Mouse (Mus musculus): ENCODE measurements at regions not wholly inside any gene's neighbourhood (a gene's known extent, or its start where the extent isn't known, plus 50 kb on each side); places are given as distances from the start of the nearest gene placed in this dataset.

- no peak for DNase-seq (ENCODE audit: low read depth, low spot score)
Observed at GRCm38 (mm10) chr5:83890619-83891185, 526.5 kb downstream of the Epha5 start.

DNA sequence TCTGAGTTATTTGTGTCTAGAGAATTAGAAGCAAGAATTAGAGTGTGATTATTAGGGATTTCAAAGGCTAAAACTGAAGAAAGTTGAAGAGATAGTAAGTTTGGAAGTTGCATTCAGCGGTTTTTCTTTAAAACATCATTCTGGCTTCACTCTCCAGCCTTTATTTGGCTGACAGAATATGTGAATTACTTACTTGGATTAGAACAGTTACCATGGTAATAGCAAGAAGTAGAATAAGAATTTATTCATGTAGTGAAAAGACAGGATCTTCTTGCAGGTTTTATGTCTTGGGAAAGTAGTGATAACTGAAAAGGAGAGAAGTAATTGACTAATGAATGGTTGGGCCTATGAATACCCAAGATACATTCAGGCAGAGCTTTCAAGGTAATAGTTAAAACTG is 517.1 kb upstream of the Tecrl start:
- DNase-seq (ENCODE audit: low read depth, low spot score): no peak

GRCm38 (mm10) chr5:83868359-83868758 is 513.4 kb upstream of the Tecrl start:
- no peak for DNase-seq (ENCODE audit: low read depth, low spot score)

- DNase-seq (ENCODE audit: low read depth, low spot score): no peak
Observed at GRCm38 (mm10) chr5:83861674-83862073, 506.7 kb upstream of the Tecrl start.

DNA sequence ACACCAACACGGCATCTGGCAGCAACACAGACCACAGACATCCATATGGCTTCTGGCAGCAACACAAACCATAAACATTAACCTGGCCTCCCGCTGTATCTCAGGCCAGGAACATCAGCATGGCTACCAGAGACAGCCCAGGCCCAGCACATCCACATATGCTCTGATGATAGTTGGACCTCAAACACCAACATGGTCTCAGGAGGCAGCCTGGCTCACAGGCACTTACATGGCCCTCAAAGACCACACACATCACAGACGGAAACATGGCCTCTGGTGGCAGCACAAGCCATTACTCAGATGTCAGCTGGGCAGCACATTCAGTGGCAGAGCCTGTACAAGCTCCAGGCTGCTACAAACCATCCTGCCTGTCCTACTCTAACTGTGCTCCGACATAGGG is 497.0 kb upstream of the Tecrl start:
- DNase-seq (ENCODE audit: low read depth, low spot score): no peak

- DNase-seq (ENCODE audit: low read depth, low spot score): peak; percentile 40
Observed at GRCm38 (mm10) chr5:83826561-83826960, 471.6 kb upstream of the Tecrl start.

- no peak for DNase-seq (ENCODE audit: low read depth, low spot score)
Observed at GRCm38 (mm10) chr5:83824838-83825466, 470.0 kb upstream of the Tecrl start.

- DNase-seq (ENCODE audit: low read depth, low spot score): no peak
Observed at GRCm38 (mm10) chr5:83811309-83811708, 456.3 kb upstream of the Tecrl start.

DNA sequence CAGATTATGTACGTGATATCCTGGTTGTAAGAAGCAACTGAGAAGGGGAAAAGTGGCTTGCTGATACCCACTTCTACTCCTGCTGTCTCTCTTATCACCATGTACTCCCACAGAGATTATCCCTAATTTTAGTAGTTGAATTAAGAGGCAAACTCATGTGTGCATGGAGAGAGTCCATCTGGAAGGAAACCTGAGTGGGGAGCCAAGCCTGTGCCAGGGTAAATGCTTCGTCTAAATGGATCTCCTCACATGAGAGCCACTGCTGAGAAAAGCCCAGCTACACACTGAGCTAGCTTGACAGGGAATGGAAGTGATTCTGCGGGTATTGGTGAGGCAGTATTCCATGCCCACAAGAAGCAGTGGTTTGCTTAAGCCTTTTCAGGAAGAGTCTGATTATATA is 445.0 kb upstream of the Tecrl start:
- DNase-seq (ENCODE audit: low read depth, low spot score): no peak

GRCm38 (mm10) chr5:83780419-83780818 is 425.4 kb upstream of the Tecrl start:
- no peak for DNase-seq (ENCODE audit: low read depth, low spot score)

DNA sequence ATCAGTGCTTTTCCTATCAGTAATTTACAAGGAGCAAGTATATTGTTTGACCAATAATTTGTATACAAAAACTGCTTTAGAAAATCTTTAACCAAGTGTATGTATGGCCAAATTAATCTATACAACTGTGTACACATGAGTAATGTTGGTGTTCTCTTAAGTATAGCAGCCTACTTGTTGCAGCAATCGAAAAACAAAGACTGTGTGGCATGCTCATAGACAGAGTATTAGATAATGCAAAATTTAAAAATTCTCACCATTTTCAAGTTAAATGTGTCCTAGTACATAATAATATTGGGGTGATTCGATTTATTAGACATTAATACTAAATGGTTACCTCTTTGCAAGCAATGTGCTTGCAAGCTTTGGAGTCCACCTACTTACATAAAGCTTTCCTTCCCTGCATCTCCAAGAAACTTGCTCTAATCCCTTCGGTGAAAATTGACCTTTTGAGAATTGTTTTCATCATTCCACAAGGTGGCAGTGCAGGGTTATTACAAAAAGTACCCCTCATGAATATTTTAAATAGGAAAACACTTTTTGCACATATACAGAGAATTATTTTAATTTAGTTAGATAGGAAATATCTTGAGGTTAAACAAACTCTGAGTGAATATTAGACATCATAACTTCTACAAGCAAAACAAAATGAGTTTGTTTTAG is 423.4 kb upstream of the Tecrl start:
- peak; percentile 50 for DNase-seq (ENCODE audit: low read depth, low spot score)

GRCm38 (mm10) chr5:83741913-83742312 is 386.9 kb upstream of the Tecrl start:
- DNase-seq (ENCODE audit: low read depth, low spot score): no peak

DNA sequence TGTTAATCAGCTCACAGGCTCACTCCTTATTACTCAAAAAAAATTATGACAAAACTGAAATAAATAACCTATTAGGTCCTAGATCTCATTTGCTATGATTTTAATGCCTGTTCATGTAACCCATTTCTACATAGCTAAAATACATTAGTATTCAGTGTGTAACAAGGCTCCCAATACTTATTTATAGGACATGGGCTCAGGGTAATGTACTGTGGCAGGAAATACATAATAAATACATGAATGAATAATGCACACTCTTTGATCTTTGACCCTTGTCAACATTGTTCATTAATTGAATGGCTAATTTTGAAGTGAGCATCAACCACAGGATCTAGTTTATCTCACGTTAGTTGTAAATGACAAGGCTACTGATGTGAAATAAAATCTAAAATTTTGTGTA is 340.4 kb upstream of the Tecrl start:
- no peak for DNase-seq (ENCODE audit: low read depth, low spot score)

DNA sequence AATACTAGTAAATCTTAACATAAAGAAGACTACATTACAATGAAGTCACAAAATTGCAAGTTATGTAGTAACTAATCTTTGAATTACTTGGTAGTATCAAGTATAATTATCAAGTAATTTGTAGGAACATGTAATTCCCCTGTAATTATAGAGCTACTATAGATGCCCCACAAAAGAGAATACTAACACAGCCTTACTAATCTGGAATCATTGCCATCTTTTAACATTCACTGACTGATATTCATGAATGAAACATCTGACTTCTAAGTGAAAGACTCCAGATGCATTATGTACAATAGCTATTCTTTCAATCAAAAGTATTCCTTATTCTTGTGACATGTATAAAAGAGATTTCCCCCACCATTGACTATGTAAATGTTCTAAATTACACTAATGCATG is 337.3 kb upstream of the Tecrl start:
- no peak for DNase-seq (ENCODE audit: low read depth, low spot score)

- peak; percentile 20 for DNase-seq (ENCODE audit: low read depth, low spot score)
Observed at GRCm38 (mm10) chr5:83678373-83678772, 323.4 kb upstream of the Tecrl start.

DNA sequence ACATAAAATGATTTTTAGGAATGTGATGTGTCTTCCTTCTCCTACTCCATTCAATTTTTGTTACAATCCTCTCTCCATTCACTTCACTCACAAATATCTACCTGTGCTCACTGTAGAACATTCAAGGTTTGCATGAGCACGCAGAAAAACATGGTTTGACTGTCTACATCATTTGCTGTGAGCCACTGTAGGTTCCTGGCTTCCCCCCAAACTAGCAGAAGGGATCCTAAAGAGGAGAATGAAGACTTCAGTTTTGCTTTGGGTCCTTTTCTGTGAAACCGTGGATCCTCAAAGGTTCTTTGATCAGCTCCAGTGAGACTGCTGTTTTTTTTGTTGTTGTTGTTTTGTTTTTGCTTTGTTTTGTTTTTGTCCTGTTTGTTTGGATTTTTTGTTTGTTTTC is 304.1 kb upstream of the Tecrl start:
- no peak for DNase-seq (ENCODE audit: low read depth, low spot score)

- no peak for DNase-seq (ENCODE audit: low read depth, low spot score)
Observed at GRCm38 (mm10) chr5:83651329-83651728, 296.3 kb upstream of the Tecrl start.

DNA sequence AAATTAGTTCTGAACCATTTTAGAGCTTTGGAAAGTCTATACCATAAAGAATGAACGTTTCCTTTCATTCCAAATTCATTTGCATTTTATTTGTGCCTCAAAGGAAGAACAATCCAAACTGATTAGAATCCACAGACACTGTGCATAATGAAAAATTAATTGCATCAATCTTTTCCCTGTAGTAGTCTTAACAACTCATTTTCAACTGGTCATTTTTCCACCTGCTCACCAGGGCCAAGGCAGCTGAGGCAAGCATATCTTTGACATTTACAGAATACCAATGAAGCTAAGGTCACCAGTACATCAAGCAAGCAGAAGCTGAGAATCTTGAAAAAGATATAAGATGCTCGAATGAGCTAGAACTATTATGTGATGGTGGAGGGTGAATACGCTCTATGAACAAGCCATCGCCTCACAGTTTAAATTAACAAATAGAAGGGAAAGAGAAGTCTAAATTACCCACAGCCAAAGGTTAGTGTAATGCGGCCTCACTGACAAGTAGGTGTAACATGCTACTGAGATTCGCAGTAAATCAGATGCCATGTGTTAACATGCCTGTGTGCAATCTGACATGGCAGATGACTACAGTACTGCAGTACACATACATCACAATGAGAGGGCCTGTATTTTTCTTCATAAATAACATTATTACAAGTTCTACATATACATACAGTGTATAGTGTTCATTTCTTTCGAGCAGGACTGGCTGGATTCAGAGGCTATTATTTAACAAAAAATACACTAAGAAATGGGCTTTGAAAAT is 267.8 kb upstream of the Tecrl start:
- no peak for DNase-seq (ENCODE audit: low read depth, low spot score)

GRCm38 (mm10) chr5:83610777-83611176 is 255.8 kb upstream of the Tecrl start:
- no peak for DNase-seq (ENCODE audit: low read depth, low spot score)

DNA sequence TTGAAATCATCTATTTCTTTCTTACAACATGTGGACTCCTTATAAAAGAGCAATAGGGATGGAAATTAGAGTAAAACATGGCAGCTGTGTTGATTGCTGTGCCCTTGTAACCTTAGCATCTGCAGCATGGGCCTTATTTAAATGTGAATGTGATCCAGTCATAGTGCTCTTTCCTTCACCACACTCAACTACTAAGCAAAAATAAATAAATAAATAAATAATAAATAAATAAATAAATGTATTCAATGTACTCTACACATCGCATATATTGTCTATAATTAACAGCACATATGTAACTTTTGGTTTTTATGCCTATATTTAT is 238.3 kb upstream of the Tecrl start:
- no peak for DNase-seq (ENCODE audit: low read depth, low spot score)

DNA sequence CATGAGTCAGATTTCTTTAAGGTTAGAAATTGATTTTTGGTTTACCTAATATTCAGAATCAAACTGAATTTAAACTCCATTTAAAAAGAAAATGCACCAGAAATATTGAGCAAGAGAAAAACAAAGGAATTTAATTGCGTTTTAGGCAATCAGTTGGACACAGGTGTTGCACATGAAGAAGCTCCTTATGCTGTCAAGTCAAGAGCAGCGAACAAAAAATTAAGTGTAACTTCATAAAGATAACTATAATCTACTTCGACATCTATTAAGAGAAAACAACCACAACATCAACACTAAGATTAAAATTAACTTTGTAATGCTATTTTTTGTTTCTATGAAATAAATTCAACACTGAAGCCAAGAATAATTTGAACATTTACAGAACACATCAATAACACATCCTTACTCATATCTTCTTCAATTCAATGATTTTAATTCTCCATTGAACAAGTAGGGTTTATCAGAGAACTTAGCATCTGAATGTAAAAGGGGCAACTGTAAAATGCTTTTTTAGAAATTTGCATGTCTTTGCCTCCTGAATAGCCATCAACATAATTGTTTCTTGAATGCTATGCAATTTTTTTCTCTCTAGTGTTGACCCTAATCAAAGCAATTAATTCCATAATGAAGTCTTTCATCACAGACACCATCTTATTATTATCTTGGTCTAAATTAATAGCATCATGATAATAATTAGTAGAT is 237.7 kb upstream of the Tecrl start:
- no peak for DNase-seq (ENCODE audit: low read depth, low spot score)
